8 mouse cellular contexts compared by ENCODE assay signal in genomic region chr19:41481887-41482189, GRCm38 (mm10). TPM values are rescaled to one million over a fixed set of nuclear protein-coding genes. Genes with fewer than 3 reads are reported as not detected.
DNase-seq lines count a peak whose midpoint lies in the region; ATAC-seq lines count a peak whose summit lies in the region.

No protein-coding gene starts in this region.

- peak overlapping the region; percentile 92 for H3K4me2 ChIP-seq in lung, embryonic 16.5 days (ENCODE audit: low read depth, low read length)
- peak overlapping the region; percentile 56 for H3K4me2 ChIP-seq in embryonic facial prominence, embryonic 15.5 days (replicated peaks)
- peak overlapping the region; percentile 78 for H3K4me2 ChIP-seq in neural tube, embryonic 15.5 days

- H3K9me3 ChIP-seq in lung, embryonic 16.5 days (ENCODE audit: control insufficient read depth, low read length) = no peaks in the 10 kb centered on the region
- H3K9me3 ChIP-seq in embryonic facial prominence, embryonic 15.5 days (replicated peaks) = no peaks in the 10 kb centered on the region
- H3K9me3 ChIP-seq in limb, embryonic 10.5 days (replicated peaks) = no peaks in the 10 kb centered on the region
- no peaks in the 10 kb centered on the region for H3K9me3 ChIP-seq in neural tube, embryonic 15.5 days (replicated peaks)

- peaks cover 20% of the 10 kb centered on the region for H3K4me1 ChIP-seq in lung, embryonic 16.5 days (replicated peaks; ENCODE audit: control insufficient read depth, insufficient read depth, low read length)
- H3K4me1 ChIP-seq in embryonic facial prominence, embryonic 15.5 days = peaks cover 10% of the 10 kb centered on the region; the same call in 1 of the 2 replicates
- peaks cover 29% of the 10 kb centered on the region for H3K4me1 ChIP-seq in limb, embryonic 10.5 days
- peaks cover 32% of the 10 kb centered on the region for H3K4me1 ChIP-seq in neural tube, embryonic 15.5 days

- peak overlapping the region; percentile 91 for H3K9ac ChIP-seq in lung, embryonic 16.5 days (ENCODE audit: low read length)
- peak overlapping the region; percentile 74 for H3K9ac ChIP-seq in embryonic facial prominence, embryonic 15.5 days
- H3K9ac ChIP-seq in neural tube, embryonic 15.5 days (replicated peaks) = peak overlapping the region; percentile 89

- peak overlapping the region; percentile 96 for H3K4me3 ChIP-seq in lung, embryonic 16.5 days (ENCODE audit: low read length)
- H3K4me3 ChIP-seq in embryonic facial prominence, embryonic 15.5 days (replicated peaks) = peak overlapping the region; percentile 91
- H3K4me3 ChIP-seq in limb, embryonic 10.5 days = peak overlapping the region; percentile 94
- H3K4me3 ChIP-seq in neural tube, embryonic 15.5 days (replicated peaks) = peak overlapping the region; percentile 90

- H3K27ac ChIP-seq in lung, embryonic 16.5 days (ENCODE audit: low read length) = peak overlapping the region; percentile 98
- peak overlapping the region; percentile 99 for H3K27ac ChIP-seq in embryonic facial prominence, embryonic 15.5 days (replicated peaks)
- peak overlapping the region; percentile 97 for H3K27ac ChIP-seq in limb, embryonic 10.5 days
- peak overlapping the region; percentile 99 for H3K27ac ChIP-seq in neural tube, embryonic 15.5 days (replicated peaks)

- no peak for DNase-seq in lung, postnatal 14 days
- DNase-seq in limb, embryonic 10.5 days (ENCODE audit: low spot score) = no peak
- DNase-seq in cerebellum, postnatal 36 days = no peak
- DNase-seq in frontal cortex, adult 2 months (ENCODE audit: extremely low spot score in 1 of 2, low spot score in 1 of 2) = no peak
- DNase-seq in c-Kit-positive CD71-positive TER-119-positive erythroid progenitor cells, embryonic 14.5 days (ENCODE audit: low spot score) = no peak

- no peaks in the 10 kb centered on the region for H3K27me3 ChIP-seq in lung, embryonic 16.5 days (ENCODE audit: control insufficient read depth, insufficient read depth, low read depth, low read length)
- H3K27me3 ChIP-seq in embryonic facial prominence, embryonic 15.5 days = no peaks in the 10 kb centered on the region
- peaks cover 12% of the 10 kb centered on the region; the same call in 1 of the 2 replicates for H3K27me3 ChIP-seq in limb, embryonic 10.5 days (ENCODE audit: low read depth, poor library complexity, severe bottlenecking)
- H3K27me3 ChIP-seq in neural tube, embryonic 15.5 days (replicated peaks) = no peaks in the 10 kb centered on the region

- H3K36me3 ChIP-seq in lung, embryonic 16.5 days (ENCODE audit: control insufficient read depth, insufficient read depth, low read length) = no peaks in the 10 kb centered on the region
- H3K36me3 ChIP-seq in embryonic facial prominence, embryonic 15.5 days = no peaks in the 10 kb centered on the region
- no peaks in the 10 kb centered on the region for H3K36me3 ChIP-seq in limb, embryonic 10.5 days
- H3K36me3 ChIP-seq in neural tube, embryonic 15.5 days = no peaks in the 10 kb centered on the region

- ATAC-seq in lung, embryonic 16.5 days (ENCODE audit: low read depth) = no peak
- ATAC-seq in embryonic facial prominence, embryonic 15.5 days (ENCODE audit: insufficient number of reproducible peaks, low FRiP score, low TSS enrichment, low read depth) = no peak
- ATAC-seq in neural tube, embryonic 15.5 days (ENCODE audit: low FRiP score) = no peak

- 2% methylated on average over 6 of the region's 6 CpGs for WGBS in lung, embryonic 16.5 days
- 2% methylated on average over 6 of the region's 6 CpGs for WGBS in embryonic facial prominence, embryonic 15.5 days
- WGBS in limb, embryonic 10.5 days = 11% methylated on average over 6 of the region's 6 CpGs
- WGBS in neural tube, embryonic 15.5 days = 5% methylated on average over 6 of the region's 6 CpGs

RNA-seq across cellular contexts. Expression of gene Lcor, which starts 0.6 kb away (rescaled TPM):
- polyA plus RNA-seq in lung, embryonic 16.5 days (2015; fragmentation: Nextera tagmentation; extraction: Ambion mirVana) = 10.7 and 11.4 TPM in 2 replicates
- 9.6 and 10.0 TPM in 2 replicates for polyA plus RNA-seq in embryonic facial prominence, embryonic 15.5 days (2015; fragmentation: Nextera tagmentation; extraction: Ambion mirVana)
- 7.7 and 8.7 TPM in 2 replicates for polyA plus RNA-seq in limb, embryonic 10.5 days (2016; fragmentation: Nextera tagmentation; extraction: Ambion mirVana)
- 12.4 and 13.8 TPM in 2 replicates for polyA plus RNA-seq in neural tube, embryonic 15.5 days (2015; fragmentation: Nextera tagmentation; extraction: Ambion mirVana)
- 3.1 and 3.5 TPM in 2 replicates for polyA plus RNA-seq in frontal cortex, adult 2 months (2012; rRNA removed)
